Mouse (Mus musculus) left cerebral cortex, postnatal 25 days (tissue): ENCODE data around the gene Acox1. TPM values are rescaled to one million over a fixed set of nuclear protein-coding genes. Genes with fewer than 3 reads are reported as not detected.

Source experiments
- DNase-seq, 2 experiments: peaks; one replicate each; pipeline ENCODE4 v3.0.0; 2022; ENCODE audit warnings: low spot score in 2 of 2, mixed read lengths in 1 of 2
- intact Hi-C: fragments of 180-260 bp; cut with DNase I; formaldehyde crosslinking; loops from one replicate; pipeline ENCODE4 v1.15.1; 2025
- total RNA-seq, 2 experiments: library from RNA; stranded (reverse); gene quantifications; 2 replicates each; pipeline ENCODE4 v1.2.3; 2021

Acox1 gene
- total RNA-seq: 100 to 1,000 TPM; 110 to 111 TPM

DNA sequence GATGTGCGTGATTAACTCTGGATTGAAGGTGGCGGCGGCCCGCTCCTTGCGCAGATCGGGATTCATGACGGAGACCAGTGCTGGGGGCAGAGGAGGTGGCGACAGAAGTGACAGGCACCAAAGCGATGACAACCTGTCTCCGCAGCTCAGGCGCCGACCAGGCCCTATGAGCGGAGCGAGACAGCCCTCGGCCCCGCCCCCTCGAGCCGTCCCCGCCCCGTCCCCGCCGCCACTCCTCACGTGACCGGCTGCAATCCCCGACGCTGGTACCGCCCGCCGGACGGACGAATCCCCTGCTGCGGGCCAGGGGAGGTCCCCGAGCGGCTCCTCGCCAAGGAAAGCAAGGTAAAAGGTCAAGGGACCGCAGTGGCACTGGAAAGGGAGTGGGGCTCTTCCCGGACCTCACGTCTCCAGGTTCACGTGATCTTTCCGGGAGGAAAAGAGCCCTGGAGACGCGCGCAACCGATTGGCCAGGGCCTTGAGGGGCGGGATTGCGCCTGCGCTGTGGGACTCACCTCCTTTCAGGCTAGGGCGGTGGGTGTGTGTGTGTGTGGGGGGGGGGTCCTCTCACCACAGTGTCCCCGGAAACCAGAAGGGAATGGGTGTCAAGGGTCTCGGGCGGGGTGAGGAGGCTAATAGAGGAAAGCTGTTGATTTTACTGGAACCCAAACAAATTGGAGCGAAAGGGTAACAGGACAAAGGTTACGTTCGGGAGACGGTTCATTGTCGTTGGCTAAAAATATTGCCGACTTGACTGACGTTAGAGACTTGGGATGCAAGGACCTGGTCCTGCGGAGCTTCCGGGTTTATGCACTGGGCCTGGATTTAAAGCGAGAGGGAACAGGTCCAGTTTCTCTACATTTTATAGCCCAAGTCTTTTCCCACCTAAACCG lies at the start of gene Acox1, which contains the start of gene Ten1:
TSS of gene Acox1 (minus strand) at position 407 of the 893 bp plus-strand sequence.
TSS of gene Ten1 (plus strand) at position 217 of the 893 bp plus-strand sequence.
- intact Hi-C loops: loop anchor here (1.0 to 2.0 kb wide), 2 partner anchors 31 to 60 kb away; partner anchors contain the start of genes Fbf1 and Mrpl38
- DNase-seq: peak; percentile 96 to 97

DNA sequence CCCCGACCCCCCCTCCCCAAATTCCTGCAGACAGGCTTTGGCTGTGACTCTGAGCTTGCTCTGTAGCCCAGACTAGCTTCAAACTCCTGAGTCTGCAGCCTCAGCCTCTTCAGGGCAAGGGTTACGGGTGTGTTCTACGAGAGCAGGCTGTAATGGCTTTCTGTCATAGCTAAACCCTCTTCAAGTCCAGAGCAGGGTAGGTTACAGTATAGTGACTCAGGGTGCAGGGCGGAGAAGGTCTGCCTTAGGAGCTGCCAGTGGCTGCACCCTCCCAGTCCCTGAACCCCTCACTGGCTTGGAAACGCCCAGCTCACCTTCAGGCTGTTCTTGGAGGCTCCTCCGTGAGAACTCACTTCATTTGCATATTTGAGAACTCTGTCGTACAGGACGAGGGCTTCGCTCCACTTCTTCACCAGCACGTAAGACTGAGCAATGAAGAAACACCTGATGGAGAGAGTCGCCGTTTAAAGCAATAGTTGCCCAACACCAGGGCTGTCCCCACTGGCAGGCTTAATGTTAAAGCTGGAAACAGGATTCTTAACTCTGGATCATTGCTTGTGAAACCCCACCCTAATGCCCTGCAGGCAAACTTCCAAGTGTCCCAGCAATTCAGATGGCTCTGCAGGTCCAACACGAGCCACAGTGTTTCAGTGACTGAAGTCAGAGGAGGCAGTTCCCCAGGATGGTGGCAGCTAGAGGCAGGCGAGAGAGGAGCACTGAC lies 48.8 kb upstream of the Acox1 start:
- intact Hi-C loops: no loop called here
- DNase-seq: no peak

DNA sequence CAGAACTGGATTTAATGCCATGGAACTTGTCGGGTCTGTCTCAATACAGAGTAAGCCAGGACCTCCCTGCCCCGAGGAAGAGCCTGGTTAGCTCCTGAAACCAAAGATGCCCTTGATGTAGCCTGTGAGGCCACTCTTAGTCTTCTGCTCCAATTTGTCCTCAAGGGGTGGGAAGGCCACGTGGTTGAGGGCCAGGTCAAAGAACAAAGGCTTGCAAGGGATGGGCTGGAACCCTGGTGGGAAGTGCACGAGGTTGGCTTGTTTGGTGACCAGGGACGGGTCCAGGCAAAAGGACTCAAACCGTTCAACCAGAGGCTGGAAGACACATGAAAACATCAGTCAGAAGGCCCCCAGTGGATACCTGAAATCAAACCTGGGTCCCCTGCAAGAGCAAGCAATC lies 46.8 kb upstream of the Acox1 start:
- DNase-seq: no peak
- intact Hi-C loops: no loop called here

DNA sequence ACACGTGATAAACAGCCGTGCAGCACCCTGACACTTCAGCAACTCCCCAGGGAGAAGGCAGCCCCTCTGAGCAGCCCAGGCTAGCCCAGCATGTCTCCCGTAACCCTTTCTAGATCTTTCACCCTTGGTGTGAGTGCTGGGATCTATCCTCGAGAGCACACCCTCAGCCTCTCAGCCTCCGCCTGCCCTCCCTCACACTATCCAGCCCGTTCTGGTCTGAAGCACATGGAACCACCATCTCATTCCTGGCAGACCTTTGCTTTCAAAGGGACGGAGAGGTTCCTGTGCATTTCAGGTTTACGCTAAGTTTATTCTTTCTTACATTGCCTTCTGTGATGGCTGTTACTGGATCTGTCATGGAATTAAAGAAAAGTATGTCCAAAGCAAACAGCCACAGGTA lies 45.7 kb upstream of the Acox1 start:
- intact Hi-C loops: no loop called here
- DNase-seq: no peak

DNA sequence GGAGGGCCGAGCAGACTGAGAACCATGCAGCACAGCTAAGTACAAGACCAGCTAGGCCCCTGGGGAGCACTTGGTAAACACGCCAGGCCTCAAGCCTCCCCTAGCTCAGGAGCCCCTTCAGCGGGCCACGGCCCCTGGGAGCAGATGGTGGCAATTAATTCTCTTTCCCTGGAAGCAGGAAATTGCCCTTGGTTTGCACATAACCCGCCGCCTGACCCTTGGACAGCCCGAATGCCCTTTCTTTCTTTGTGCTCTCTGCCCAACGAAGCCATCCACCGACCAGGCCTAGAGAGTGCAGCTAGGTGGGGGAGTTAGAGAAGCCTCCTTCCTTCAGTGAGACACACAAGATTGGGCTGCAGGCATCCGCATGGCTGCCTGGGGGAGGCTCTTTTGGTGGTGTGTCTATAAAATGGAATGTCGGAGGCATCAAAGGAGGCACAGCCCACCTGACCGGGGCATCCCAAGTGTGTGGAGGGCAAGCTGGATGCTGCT lies 42.9 kb upstream of the Acox1 start:
- intact Hi-C loops: no loop called here
- DNase-seq: no peak

DNA sequence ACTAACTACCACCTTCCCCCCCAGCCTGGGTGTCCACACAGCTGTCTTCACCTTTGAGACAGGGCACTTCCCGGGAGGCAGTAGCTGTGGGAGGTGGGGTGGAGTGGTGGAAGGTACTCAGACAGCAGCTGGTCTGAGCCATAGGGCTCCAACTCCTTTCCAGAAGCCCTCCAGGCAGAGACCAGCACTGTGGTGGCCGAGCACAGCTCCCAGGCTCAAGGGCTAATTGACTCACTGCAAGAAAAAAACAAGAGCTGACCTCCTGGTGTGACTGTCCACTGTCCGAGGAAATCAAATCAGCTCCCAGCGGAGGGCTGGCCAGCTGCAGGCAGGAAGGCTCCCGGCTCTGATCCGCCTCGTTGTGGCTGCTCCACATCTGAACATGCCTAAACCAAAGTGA lies 41.0 kb upstream of the Acox1 start:
- intact Hi-C loops: no loop called here
- DNase-seq: no peak

DNA sequence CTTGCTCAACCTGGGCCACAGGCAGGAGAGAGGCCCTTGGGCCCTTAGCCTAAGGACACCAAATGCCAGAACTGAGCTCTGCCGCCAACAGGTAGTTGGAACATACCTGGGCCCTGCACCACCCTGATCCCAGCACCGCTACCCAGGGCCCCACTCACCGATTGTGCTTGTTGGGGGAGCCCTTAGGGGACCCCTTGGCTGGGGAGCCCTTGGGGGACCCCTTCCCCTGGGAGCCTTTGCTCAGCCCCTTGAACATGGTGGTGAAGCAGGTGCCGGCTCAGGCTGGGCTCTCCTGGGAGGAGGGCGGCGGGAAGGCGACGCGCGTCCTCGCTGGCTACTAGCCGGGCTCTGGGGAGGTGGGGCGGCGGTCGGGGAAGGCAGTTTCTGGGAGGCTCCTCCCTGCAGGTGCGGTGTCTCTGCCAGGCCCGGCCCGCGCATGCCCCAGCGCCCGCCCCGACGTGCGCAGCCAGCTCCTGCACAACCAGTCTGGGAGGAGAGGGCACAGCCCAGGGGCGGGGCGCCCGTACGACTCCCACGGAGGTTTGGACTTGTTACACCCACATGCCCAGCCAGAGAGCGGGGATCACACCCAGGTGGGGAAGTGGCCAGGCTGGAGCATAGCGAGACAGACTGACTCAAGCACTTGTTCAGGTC lies 39.0 kb upstream of the Acox1 start, which contains the start of gene Evpl:
TSS of gene Evpl (minus strand) at position 336 of the 654 bp plus-strand sequence.
- intact Hi-C loops: no loop called here
- DNase-seq: no peak

DNA sequence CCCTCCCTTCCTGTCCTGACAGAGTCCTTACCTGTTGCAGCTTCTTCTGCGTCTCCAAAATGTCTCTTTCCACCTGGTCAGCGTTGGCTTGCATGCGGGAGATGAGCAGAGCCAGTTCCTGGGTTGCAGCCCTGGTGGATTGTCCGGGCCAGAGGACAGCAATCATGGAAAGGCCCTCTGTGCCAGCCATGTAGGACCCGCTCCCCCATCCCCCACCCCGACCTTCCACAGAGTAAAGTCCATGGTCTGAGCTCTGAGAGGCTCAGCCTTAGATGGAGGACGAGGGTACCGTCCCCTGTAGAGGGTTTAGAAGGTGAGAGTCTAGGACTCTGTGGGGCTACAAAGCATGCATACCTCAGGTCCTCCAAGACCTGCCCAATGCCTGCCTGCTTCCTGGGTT lies 36.1 kb upstream of the Acox1 start:
- no peak for DNase-seq
- intact Hi-C loops: no loop called here

DNA sequence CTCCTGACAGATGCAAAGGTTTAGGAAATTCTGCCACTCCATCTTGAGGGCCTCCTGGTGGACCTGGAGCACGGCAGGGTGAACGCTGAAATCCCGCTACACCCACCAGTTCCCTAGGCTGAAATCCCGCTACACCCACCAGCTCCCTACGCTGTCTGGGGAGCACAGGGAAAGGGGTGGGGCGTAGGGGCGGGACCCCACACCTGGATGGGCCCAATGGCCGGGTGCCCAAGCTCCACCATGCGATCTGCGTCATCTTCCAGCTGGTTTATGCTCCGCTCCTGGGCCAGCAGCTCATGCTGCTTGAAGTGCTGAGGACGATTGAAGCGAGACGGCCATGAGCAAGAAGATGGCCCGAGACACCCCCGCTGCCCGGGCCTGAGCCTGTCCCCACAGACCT lies 33.6 kb upstream of the Acox1 start:
- intact Hi-C loops: no loop called here
- DNase-seq: no peak

DNA sequence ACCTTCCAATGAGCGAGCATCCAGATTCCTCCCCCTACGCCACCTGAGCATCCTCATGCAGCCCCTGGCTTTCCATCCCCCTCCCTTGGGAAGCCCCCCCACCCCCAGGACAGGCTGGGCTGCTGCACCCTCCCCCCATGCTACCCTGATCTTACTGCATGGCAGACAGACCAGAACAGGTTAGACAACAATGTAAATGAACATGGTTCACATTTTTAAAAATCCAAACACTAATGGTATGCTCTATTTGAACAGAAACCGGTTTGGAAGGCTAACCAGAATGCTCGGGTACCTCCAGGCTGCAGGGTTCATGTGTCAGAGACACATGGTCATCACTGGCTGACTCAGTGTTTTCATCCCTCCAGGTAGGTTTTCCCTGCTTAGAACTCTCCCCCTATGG lies 29.9 kb upstream of the Acox1 start:
- intact Hi-C loops: loop anchor here (5.0 to 10.0 kb wide), 2 partner anchors 216 to 234 kb away; no protein-coding TSS in a partner anchor
- DNase-seq: no peak

DNA sequence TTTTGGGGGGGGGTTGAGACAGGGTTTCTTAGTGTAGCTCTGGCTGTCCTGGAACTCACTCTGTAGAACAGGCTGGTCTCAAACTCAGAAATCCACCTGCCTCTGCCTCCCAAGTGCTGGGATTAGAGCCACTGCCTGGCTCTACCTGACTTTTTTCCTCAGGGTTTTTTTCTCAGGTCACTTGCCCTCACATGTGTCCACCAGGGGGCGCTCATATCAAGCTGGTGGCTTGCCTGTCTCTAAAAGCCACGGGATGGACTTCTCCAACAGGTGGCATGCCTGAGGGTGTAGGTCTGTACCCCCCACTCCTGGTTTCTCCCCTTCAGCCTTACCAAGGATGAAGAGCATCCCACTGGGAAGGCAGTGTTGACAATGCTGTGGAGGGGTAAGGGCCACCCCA lies 27.6 kb upstream of the Acox1 start:
- DNase-seq: peak; percentile 69 to 71
- intact Hi-C loops: loop anchor here (2.0 to 10.0 kb wide), 3 partner anchors 68 to 236 kb away; no protein-coding TSS in a partner anchor

DNA sequence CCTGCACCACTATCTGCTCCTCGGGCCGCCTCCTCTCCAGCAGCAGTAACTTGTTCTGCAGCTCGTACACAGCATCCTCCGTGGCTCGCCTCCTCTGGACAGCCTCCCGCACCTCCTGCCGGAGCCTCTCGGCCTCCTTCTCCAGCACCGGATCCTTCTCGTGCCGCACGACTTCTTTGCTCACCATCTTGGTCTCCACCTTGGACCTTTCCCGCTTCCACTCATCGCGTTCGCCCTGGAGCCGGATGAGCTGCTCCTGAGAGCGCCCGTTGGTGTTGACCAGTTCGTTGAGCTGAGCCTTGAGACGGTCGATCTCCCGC lies 23.9 kb upstream of the Acox1 start:
- intact Hi-C loops: loop anchor here (10.0 kb wide), 1 partner anchor 222 kb away; no protein-coding TSS in a partner anchor
- DNase-seq: no peak

DNA sequence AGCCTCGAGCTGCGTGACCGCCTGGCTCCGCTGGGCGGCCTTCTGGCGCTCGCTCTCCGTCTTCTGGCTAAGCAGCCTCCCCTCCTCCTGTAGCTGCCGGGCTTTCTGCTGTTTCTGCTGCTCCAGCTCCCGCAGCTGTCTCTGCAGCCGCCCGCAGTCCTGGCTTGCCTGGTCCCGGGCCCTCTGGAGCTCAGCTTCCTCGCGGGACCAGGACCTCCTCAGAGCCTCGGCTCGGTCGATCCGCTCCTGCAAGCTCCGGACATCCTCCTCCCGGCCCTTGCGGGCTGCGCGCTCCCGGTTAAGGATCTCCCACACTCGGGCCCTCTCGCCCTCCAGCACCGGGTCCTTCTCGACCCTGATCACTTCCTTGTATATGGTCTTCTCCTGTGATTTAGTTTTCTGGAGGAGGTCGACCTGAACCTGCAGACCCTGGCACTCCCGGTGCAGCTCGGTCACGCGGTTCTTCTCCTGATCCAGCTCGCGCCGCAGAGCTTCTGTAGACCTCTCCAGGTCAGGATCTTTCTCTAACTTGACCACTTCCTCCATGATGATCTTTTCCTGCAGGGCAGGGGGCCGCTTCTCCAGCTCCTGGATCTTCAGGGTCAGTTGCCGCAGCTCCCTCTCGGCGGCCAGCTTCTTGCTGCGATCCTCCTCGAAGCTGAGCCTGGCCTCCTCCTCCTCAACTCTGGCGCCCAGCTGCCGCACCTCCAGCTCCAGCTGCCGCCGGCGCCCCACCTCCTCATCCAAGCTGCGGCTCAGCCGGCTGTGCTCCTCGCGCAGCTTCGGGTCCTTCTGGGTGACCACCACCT lies 23.3 kb upstream of the Acox1 start:
- intact Hi-C loops: loop anchor here (10.0 kb wide), 1 partner anchor 223 kb away; no protein-coding TSS in a partner anchor
- no peak for DNase-seq

DNA sequence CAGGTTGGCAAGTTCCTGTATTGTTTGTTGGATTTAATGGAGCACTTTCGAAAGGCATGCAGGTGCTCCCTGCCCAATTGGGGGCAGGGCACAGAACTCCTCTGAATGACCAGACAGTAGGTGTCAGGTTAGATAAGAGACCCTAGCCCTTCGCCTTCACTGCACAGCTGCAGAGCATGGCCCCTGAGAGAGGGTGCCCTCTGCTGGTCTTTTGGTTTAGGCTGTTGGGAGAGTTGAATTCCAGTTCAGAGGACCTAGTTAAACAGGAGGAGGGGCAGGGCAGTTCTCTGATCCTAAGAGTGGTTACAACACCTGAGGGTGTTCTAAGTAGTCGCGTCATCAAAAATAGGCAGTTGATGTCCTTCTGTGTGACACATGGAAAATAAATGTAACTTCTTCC lies 21.0 kb upstream of the Acox1 start:
- peak in 1 of 2 experiments; percentile 35 for DNase-seq
- intact Hi-C loops: loop anchor here (10.0 kb wide), 1 partner anchor 225 kb away; no protein-coding TSS in a partner anchor

DNA sequence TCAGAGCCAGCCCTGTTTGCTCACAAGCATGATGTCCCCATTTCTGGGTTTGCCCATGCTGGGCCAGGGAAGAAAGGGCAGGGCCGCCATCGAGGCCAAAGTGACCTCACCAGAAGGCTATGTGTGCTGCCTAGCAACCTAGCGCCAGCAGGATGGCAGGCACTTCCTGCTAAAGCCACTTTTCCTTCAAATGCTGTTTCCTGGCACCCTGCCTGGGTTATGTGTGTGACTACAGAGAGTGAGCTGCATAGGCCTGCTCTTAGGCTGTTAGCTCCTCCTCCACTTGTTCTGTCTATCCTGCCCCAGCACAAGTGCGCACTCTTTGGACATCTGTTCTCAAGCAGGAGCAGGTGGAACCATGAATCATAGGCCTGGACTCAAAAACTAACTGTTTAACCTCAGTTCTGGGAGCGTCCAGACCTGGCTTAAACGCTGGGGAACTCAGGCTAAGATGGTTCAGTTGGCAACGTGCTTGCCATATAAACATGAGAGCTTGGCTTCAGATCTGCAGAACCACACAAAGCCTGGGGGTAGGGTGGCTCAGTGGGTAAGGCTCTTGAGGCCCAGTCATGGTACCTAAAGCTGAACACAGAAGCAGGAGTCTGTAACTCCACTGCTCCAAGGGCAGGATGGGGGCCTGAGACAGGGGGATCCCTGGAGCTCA lies 20.0 kb upstream of the Acox1 start:
- intact Hi-C loops: no loop called here
- DNase-seq: peak; percentile 74 to 92

DNA sequence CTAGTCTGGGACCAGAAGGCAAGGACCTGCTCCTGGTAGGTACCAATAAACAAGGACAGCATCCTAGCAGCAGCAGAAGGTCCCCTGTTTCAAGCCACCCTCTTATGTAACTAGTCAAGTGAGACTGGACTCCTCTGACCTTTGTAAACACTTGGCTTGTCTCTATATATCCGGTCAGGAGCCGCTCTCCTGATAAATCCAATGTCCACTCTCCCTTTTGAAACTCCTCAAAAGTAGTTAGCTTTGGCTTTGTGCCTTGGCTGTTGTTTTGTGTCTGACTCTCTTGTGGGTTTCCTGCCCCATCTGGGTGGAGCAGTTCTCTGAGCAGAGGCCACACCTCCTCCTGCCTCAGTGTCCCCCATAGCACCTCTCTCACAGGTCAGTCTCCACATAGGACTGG lies 19.4 kb upstream of the Acox1 start:
- intact Hi-C loops: no loop called here
- DNase-seq: no peak

DNA sequence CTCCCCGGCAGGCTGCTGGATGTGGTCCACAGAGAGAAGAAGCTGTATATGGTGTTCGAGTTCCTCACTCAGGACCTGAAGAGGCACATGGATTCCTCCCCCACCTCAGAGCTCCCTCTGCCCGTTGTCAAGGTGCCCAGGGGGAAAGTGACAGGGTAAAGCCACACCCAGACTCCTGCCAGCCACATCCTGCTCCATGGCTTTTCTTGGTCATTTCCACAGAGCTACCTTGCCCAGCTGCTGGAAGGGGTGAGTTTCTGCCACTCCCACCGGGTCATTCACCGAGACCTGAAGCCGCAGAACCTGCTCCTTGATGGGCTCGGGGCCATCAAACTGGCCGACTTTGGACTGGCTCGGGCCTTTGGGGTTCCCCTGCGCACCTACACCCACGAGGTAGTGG lies 17.7 kb upstream of the Acox1 start:
- intact Hi-C loops: no loop called here
- no peak for DNase-seq

DNA sequence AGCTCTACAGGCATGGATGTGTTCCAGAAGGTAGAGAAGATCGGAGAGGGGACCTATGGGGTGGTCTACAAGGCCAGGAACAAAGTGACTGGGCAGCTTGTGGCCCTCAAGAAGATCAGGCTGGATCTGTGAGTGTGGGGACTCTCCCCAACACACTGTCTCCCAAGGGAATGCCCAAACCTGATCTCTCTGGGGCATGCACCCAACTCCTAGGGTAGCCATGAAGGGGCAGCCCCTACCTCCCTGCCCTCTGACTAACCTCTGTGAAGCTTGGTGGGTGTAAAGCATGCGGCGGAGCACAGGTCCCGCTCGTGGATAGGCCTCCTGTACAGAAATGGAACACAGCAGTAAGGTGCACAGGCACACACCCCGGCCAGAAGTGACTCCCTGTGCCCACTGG lies 17.1 kb upstream of the Acox1 start:
- intact Hi-C loops: no loop called here
- DNase-seq: no peak

DNA sequence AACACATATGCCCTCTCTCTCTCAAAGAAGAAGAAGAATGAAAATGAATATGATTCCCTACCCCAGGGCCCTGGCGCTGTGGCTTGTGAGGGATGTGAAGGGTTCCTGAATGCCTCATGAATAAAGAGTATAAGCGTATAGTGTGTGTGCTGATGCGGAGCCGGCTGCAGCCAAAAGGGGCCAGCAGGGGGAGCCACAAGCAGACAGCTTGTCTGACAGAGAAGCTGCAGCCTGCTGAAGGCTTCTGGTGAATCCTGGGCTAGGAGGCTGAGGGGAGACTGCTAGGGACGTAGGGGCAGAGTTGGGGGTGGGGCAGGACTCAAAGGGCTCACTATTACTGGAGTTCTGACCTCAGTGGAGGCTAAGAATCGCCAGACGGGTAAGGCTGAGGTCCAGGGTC lies 16.3 kb upstream of the Acox1 start:
- intact Hi-C loops: no loop called here
- no peak for DNase-seq
